Mouse (Mus musculus) heart, embryonic 10.5 days (tissue): Measurements from ENCODE around the gene Gm20388. TPM values are rescaled to one million over a fixed set of nuclear protein-coding genes. Genes with fewer than 3 reads are reported as not detected.

Source experiments
- DNase-seq: peaks from one replicate; pipeline ENCODE4 v3.0.0-alpha.2; 2017; ENCODE audit warnings: low spot score
- H3K27ac ChIP-seq: fragments of 300-500 bp; sonication (generic); 2 replicates; pipeline ENCODE4 v1.5.1; 2016; ENCODE audit warnings: mild to moderate bottlenecking
- H3K27me3 ChIP-seq: fragments of 300-500 bp; sonication (generic); 2 replicates; pipeline ENCODE4 v1.6.1; 2016; ENCODE audit warnings: mild to moderate bottlenecking; ENCODE audit not compliant: poor library complexity, insufficient read depth, severe bottlenecking
- H3K36me3 ChIP-seq: fragments of 300-500 bp; sonication (generic); 2 replicates; pipeline ENCODE4 v1.6.1; 2016; ENCODE audit warnings: mild to moderate bottlenecking, moderate library complexity
- H3K4me1 ChIP-seq: fragments of 300-500 bp; sonication (generic); 2 replicates; pipeline ENCODE4 v1.6.1; 2016; ENCODE audit warnings: mild to moderate bottlenecking
- H3K4me3 ChIP-seq: fragments of 300-500 bp; sonication (generic); 2 replicates; pipeline ENCODE4 v1.5.1; 2016; ENCODE audit warnings: mild to moderate bottlenecking, moderate library complexity
- H3K9me3 ChIP-seq: fragments of 300-500 bp; sonication (generic); 2 replicates; pipeline ENCODE4 v1.6.1; 2016; ENCODE audit warnings: mild to moderate bottlenecking, moderate library complexity
- WGBS: fragments of 180-500 bp; shearing (Covaris S2); methylation state at CpG from one replicate; pipeline ENCODE4 v1.1.7; 2016; 5-methylcytosine and 5-hydroxymethylcytosine counted together
- polyA plus RNA-seq: library from polyadenylated mRNA; unstranded; fragments of >200 nt; fragmentation: Nextera tagmentation; extraction: Ambion mirVana; gene quantifications from 2 replicates; pipeline ENCODE4 v1.2.1, GENCODE M21; 2016

Gm20388 gene
- polyA plus RNA-seq, 1 experiment from 2014 or later: 4.5 TPM

DNA sequence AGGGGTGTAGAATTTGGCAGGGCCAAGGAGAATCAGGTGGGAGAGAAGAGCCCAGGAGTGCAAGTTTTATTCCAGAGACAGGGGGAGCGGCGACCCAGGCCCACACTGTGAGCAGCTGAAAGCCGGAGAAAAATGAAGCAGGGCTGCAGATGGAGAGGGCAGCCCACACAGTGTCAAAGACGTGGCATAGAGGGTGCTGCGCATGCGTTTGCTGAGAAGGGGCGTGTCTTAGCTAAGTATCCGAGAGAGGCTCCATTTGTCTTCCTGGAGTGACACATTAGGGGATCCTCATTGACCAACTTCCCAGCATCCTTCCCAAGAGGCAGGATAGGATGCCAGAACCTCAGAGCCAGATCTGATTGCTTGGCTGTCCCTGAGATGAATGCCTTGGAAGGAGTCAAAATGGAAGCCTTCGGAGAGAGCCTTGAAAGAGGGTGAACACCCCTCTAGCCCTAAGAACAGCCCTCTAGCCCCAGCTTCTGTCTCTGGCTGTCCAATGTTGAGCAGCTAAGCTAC, 96.1 kb downstream of the Gm20388 start:
- Histone ChIP-seq H3K27ac (no peak overlapping the region), H3K36me3 (no peaks in the 10 kb centered on the region), H3K4me3 (no peak overlapping the region), H3K9me3 (no peaks in the 10 kb centered on the region), H3K4me1 (peaks cover 40% of the 10 kb centered on the region), H3K27me3 (peaks cover 29% of the 10 kb centered on the region)
- DNase-seq: no peak
- WGBS: 40% methylated on average over 9 of the region's 9 CpGs

DNA sequence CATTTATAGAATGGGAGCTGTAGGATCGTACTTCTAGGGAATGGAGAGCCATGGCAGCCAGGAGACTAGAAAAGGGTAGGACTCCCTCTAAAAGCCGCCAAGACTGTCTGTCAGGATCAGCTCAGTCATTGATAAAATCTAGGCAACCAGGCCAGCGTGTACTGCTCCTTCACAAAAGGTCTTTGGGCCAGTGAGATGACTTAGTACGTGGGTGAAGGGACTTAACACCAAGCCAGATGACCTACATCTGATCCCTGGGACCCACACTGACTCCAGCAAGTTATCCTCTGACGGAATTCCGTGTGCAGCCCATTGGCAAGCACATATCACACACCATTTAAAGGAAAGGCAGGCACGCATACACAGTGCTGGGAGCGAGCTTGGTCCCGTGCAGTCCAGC, 96.5 kb downstream of the Gm20388 start:
- H3K4me3 ChIP-seq: no peak overlapping the region
- no peak for DNase-seq
- no peaks in the 10 kb centered on the region for H3K9me3 ChIP-seq
- peaks cover 43% of the 10 kb centered on the region for H3K4me1 ChIP-seq
- H3K27me3 ChIP-seq: peaks cover 34% of the 10 kb centered on the region
- H3K36me3 ChIP-seq: no peaks in the 10 kb centered on the region
- WGBS: 77% methylated on average over 9 of the region's 9 CpGs
- no peak overlapping the region for H3K27ac ChIP-seq

DNA sequence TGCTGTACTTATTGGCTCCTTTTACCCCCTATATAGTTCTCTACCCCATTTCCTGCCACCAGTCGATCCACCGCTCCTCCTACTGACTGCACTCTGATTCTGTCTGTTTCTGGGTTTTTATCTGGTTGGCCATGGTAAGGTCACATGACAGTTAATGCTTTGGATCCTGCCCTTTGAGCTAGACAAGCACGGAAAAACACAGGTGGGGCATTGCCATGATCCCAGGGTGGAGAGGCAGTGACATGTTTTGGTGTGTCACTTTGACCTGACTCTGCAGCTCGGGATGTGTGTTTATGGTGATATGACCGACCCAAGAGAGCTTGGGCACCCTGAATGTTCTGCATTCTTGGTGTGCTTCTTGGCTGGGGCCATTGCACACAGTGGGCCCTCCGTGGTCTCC, 98.6 kb downstream of the Gm20388 start:
- Histone ChIP-seq H3K4me1 (peaks cover 42% of the 10 kb centered on the region), H3K9me3 (no peaks in the 10 kb centered on the region), H3K27ac (no peak overlapping the region), H3K36me3 (no peaks in the 10 kb centered on the region), H3K4me3 (no peak overlapping the region), H3K27me3 (peaks cover 53% of the 10 kb centered on the region)
- WGBS: 72% methylated on average over 6 of the region's 6 CpGs
- no peak for DNase-seq

DNA sequence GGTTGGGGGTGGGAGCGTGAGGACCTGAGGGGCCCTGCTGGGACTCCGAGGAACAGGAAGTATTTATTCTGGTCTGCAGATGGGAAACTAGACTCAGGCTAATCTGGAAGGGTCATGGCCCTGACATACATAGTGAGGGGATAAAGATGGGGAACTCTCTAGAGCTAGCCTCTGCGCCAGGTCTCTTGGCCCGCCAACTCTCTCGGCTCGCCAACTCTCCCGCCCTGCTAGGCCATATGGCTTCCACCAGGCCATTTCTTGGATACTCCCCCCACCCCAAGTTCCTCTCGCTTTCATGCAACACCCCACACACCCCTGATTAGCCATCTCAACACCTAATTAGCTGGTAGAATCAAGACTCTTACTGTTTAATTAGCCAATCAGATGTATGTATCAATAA, 101.8 kb downstream of the Gm20388 start:
- 76% methylated on average over 8 of the region's 8 CpGs for WGBS
- peaks cover 24% of the 10 kb centered on the region for H3K4me1 ChIP-seq
- H3K36me3 ChIP-seq: no peaks in the 10 kb centered on the region
- no peaks in the 10 kb centered on the region for H3K9me3 ChIP-seq
- DNase-seq: no peak
- no peak overlapping the region for H3K4me3 ChIP-seq
- no peak overlapping the region for H3K27ac ChIP-seq
- peaks cover 54% of the 10 kb centered on the region for H3K27me3 ChIP-seq

DNA sequence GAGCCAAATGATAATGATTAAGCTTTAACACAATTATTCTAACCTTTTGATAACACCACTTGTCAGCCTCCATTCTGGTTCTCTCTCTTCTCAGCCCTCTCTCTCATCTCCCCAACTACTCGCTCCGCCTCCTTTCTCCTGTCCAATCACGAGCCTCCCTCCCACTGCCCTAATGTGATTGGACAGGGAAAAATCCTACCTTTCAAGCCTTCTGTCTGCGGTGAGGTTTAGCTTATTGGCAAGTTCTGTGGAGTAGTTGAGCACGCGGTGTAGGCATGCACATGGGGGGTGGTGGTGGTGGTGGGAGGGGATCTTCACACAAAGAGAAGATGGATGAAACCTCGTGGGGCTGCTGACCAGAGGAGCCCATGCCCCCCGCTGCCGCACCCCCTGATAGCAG, 102.3 kb downstream of the Gm20388 start:
- WGBS: 30% methylated on average over 9 of the region's 9 CpGs
- H3K36me3 ChIP-seq: no peaks in the 10 kb centered on the region
- peaks cover 54% of the 10 kb centered on the region for H3K27me3 ChIP-seq
- H3K9me3 ChIP-seq: no peaks in the 10 kb centered on the region
- 0 out of 2 replicates have a peak overlapping the region, but pooled peaks have one; percentile 12 for H3K4me3 ChIP-seq
- DNase-seq: no peak
- peaks cover 24% of the 10 kb centered on the region for H3K4me1 ChIP-seq
- no peak overlapping the region; the same call in 1 of the 2 replicates for H3K27ac ChIP-seq

DNA sequence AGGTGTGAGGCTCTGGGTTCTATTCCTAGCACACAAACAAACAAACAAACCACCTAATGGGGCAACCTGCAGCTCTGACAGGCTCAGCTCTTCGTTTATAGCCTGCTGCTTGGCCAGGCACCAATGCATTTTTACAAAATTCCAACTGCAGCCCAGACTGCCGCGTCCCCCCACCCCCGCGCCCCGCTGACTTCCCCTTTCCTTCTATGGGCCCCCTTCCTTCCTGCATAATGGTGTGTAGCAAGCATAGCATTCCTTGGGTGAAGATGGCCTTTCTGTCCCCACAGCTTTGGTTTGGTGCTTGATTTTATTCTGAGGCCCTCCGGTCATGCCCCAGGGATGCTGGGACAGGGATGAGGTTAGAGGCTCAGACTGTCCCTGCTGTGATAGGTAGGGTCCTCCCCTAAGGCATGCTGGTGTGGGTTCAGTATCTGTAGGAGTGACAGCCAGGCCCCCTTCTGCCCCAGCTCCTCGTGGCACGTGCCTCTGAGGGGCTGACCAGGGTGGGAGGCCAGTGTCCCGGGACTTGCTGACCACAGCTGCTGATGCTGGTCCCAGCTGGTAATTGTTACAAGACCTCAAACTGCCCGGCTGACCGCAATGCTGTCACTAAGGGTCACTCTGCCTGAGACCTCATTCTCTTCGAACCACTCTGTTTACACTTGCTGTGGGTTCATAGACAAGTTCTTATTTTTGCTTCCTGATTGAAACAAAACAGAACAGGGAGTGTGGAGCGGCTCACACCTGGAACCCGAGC, 103.8 kb downstream of the Gm20388 start:
- no peaks in the 10 kb centered on the region for H3K36me3 ChIP-seq
- peaks cover 58% of the 10 kb centered on the region for H3K27me3 ChIP-seq
- DNase-seq: no peak
- peak overlapping the region; percentile 19; the same call in 1 of the 2 replicates for H3K27ac ChIP-seq
- no peaks in the 10 kb centered on the region for H3K9me3 ChIP-seq
- WGBS: 62% methylated on average over 15 of the region's 15 CpGs
- H3K4me3 ChIP-seq: no peak overlapping the region
- peaks cover 24% of the 10 kb centered on the region for H3K4me1 ChIP-seq

DNA sequence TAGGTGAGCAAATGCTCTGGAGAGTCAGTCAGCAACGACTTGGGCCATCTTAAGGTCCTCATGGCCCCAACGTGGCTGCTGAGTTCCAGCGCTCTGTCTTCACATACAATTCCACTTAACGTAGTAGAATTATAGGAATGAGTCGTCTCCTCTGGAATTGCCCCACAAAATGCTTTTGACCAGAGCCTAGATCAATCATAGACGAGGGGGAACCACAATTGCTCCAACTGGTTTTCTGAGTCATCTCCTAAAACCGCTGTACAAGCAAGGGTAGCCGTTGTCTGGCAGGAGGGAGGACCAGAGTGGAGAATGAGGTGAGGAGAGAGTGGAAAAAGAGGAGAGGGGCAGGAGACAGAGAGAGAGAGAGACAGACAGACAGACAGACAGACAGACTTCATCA, 105.3 kb downstream of the Gm20388 start:
- Histone ChIP-seq H3K27ac (no peak overlapping the region), H3K27me3 (peaks cover 60% of the 10 kb centered on the region), H3K4me1 (peaks cover 24% of the 10 kb centered on the region), H3K4me3 (no peak overlapping the region), H3K36me3 (no peaks in the 10 kb centered on the region), H3K9me3 (no peaks in the 10 kb centered on the region)
- no peak for DNase-seq
- 87% methylated on average over 8 of the region's 8 CpGs for WGBS

DNA sequence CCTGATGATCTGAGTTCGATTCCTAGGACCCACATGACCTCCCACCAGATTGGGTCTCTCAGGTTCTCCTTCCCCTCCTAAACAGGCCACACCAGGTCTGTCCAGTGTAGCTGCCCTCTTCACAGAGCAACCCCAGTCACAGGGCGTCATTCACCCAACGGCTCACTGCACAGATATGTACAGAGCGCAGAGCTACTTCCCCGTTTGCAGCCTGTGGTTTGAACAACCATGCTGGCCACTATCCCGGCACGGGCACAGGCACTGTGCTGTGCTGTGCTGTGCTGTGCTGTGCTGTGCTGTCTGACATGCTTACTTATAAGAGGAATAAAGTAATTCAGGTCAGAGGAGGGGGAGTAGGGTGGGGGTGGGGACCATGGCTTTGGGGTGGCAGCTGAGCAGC, 105.8 kb downstream of the Gm20388 start:
- 74% methylated on average over 7 of the region's 7 CpGs for WGBS
- H3K4me1 ChIP-seq: peaks cover 24% of the 10 kb centered on the region
- H3K9me3 ChIP-seq: no peaks in the 10 kb centered on the region
- no peak overlapping the region for H3K27ac ChIP-seq
- no peak overlapping the region for H3K4me3 ChIP-seq
- DNase-seq: no peak
- peaks cover 61% of the 10 kb centered on the region for H3K27me3 ChIP-seq
- no peaks in the 10 kb centered on the region for H3K36me3 ChIP-seq

DNA sequence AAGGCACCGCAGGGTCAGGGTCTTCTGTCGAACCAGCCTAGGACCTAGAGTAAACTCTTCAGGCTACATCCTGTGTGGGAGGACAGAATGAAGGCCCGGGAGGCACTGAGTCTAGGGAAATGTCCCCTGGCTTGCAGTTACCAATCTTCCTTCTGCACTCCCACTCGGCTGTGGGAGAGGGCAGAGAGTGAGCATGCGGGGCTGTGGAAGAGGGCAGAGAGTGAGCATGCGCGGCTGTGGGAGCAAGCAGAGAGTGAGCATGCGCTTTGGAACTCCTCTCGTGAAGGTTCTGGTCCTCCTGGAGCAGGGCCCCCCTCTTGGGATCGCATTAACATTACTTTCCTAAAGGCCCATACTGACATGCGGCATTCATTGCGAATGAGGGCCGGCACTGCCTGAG, 106.7 kb downstream of the Gm20388 start:
- Histone ChIP-seq H3K27ac (no peak overlapping the region), H3K9me3 (no peaks in the 10 kb centered on the region), H3K27me3 (peaks cover 58% of the 10 kb centered on the region), H3K4me3 (no peak overlapping the region), H3K36me3 (no peaks in the 10 kb centered on the region), H3K4me1 (peaks cover 18% of the 10 kb centered on the region)
- no peak for DNase-seq
- 87% methylated on average over 13 of the region's 13 CpGs for WGBS

DNA sequence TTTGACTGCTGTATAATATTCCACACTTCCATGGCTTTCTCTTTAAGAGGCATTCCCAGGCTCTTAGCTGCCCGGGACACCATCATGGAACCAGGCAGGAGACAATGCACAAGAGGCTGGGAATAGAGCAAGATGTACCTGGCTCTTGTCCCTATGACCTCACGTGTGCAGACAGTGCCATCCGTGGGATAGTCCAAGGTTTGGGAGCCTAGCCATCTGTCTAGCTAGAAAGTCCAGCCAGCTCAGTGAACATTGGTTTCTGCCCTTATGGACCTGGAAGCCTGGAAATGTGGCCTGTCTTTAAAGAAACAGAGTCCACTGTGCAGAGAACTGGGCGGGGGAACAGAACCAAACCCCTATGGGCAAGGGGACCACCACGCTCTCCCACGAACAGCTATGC, 107.1 kb downstream of the Gm20388 start:
- Histone ChIP-seq H3K27me3 (peaks cover 59% of the 10 kb centered on the region), H3K4me3 (no peak overlapping the region), H3K9me3 (no peaks in the 10 kb centered on the region), H3K4me1 (peaks cover 18% of the 10 kb centered on the region), H3K36me3 (no peaks in the 10 kb centered on the region), H3K27ac (no peak overlapping the region)
- DNase-seq: no peak
- WGBS: 89% methylated on average over 6 of the region's 6 CpGs

DNA sequence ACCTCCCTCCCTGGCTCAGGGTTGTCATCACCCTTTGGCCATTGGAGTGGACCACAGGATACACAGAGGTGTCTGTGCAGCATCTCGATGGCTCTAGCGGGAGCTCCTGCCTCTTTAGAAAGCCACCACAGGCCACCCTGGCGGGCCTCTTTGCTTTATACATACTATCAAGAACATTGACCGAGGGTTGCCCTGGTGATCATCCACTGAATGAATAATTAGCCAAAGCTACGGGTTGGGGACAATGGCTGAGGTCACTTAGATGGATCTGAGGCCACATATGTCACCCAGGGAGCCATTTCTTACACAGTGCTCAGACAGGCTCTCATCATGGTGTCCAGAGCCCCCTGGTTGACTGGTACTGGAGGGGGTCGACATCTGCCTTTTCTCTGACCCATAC, 107.7 kb downstream of the Gm20388 start:
- H3K27ac ChIP-seq: no peak overlapping the region
- H3K4me3 ChIP-seq: no peak overlapping the region
- no peaks in the 10 kb centered on the region for H3K9me3 ChIP-seq
- 77% methylated on average over 6 of the region's 6 CpGs for WGBS
- no peaks in the 10 kb centered on the region for H3K36me3 ChIP-seq
- H3K27me3 ChIP-seq: peaks cover 60% of the 10 kb centered on the region
- DNase-seq: no peak
- peaks cover 12% of the 10 kb centered on the region for H3K4me1 ChIP-seq

DNA sequence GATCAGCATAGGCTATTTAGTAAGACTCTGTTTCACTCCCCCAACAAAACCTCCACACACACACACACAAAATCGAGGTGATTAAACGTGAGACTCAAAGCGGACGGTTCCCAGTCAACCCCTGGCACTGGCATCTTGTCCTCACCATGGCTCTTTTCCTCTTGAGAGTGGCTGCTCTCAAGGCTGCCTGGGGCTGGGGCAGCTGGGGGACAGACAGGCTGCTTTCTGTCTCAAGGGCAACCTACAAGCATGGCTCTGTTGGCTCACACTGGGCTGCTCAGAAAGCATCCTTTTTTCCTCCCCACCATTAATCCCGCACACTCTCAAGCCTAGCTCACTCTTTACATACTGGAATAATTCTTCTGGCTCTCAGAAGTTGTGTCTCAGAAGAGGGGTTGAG, 108.7 kb downstream of the Gm20388 start:
- H3K9me3 ChIP-seq: no peaks in the 10 kb centered on the region
- H3K4me1 ChIP-seq: peaks cover 4% of the 10 kb centered on the region
- no peak overlapping the region for H3K4me3 ChIP-seq
- WGBS: 81% methylated on average over 5 of the region's 5 CpGs
- H3K36me3 ChIP-seq: no peaks in the 10 kb centered on the region
- no peak overlapping the region for H3K27ac ChIP-seq
- H3K27me3 ChIP-seq: peaks cover 56% of the 10 kb centered on the region
- no peak for DNase-seq

DNA sequence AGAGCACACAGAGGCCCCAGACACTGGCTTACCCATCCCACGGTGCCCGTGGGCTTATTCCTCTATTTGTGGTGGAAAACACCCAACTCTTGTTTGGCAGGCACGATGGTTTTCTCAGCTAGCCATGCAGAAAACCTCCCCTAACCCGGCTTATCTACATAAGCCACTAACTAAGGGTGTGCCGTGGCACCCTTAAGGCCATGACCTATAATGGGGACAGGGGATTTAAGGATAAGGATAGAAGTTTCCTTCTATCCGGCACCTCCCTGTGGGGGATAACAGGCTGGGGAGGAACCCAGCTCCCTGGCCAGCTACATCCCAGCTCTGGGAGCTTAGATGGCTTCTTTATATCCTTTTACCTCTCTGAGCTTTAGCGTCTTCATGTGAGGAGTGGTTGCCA, 109.7 kb downstream of the Gm20388 start:
- Histone ChIP-seq H3K4me3 (no peak overlapping the region), H3K4me1 (no peaks in the 10 kb centered on the region; the same call in 1 of the 2 replicates), H3K27ac (no peak overlapping the region), H3K9me3 (no peaks in the 10 kb centered on the region), H3K36me3 (no peaks in the 10 kb centered on the region), H3K27me3 (peaks cover 59% of the 10 kb centered on the region)
- 64% methylated on average over 7 of the region's 7 CpGs for WGBS
- no peak for DNase-seq
